Mouse (Mus musculus): ENCODE measurements around the gene Opa3.

DNA sequence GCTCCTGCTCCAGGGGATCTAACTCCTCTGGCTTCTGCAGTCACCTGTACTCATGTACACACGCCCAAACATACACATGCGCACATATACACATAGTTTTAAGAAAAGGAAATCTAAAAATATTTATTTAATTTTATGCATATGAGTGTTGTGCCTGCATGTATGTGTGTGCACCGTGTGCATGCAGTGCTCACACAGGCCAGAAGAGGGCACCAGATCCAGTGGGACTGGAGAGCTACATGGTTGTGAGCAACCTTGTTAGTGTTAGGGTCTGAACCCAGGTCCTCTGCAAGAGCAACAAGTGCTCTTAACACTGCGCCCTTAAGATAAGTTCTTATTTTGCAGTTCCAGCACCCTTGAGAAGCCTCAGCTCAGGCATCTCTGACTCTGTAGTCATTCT lies 33.5 kb upstream of the Opa3 start:
- TF ChIP-seq CTCF (IDR thresholded peaks at IDR 0.05; ENCODE audit: low read depth) (peak; percentile 74), EP300 (IDR thresholded peaks at IDR 0.05; ENCODE audit: low read depth) (no peak)

All from liver, embryonic 14.5 days (tissue).